Mouse (Mus musculus): ENCODE results near the gene Zfp346. TPM values are rescaled to one million over a fixed set of nuclear protein-coding genes. Genes with fewer than 3 reads are reported as not detected.
A peak's percentile ranks its signal among the peaks of the same experiment; 100 is the strongest.

Zfp346 gene
- polyA plus RNA-seq, 1 experiment from 2014 or later = 22.7 TPM

DNA sequence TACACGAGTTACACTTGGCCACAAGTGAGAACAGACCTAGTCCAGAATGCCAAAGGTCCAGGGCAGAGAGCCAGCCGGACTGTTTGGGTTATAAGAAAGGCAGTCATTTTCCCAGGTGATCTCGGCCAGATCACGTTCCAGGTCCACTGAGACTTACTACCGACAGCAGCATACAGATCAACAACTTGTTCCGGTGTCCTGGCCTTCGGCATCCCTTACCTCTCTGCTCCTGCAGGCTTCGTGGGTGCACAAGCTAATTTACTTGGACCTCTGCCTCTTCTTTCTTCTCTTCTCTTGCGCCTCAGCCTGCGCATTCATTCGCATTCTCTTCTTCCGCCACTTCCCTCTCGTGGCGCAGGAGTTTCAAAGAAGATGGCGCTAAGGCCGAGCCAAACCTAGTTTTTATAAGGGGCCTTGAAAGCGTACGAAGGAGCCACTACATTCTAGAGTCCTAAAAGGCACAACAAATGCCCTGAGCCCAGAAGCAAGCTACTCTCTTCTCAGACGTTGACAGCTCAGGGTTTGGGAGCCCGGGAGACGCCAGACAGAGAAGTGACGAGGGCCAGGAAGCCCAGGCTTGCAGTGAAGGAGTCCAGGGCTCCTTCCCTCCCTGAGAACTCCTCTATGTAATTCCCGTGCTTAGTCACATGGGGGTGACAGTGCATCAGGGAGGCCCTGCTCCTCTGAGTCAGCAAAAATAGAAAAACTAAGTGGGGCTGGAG is 77.2 kb downstream of the Zfp346 start:
- 2% methylated on average over 23 of the region's 23 CpGs for WGBS
- Histone ChIP-seq H3K27me3 (ENCODE audit: insufficient read depth, low read length) (no peaks in the 10 kb centered on the region), H3K4me2 (replicated peaks; ENCODE audit: low read depth, low read length) (peak overlapping the region; percentile 70), H3K9me3 (ENCODE audit: low read length) (no peaks in the 10 kb centered on the region), H3K4me1 (ENCODE audit: insufficient read depth, low read length) (peaks cover 6% of the 10 kb centered on the region), H3K4me3 (ENCODE audit: low read length) (peak overlapping the region; percentile 50), H3K36me3 (ENCODE audit: insufficient read depth, low read length) (no peaks in the 10 kb centered on the region), H3K9ac (replicated peaks; ENCODE audit: low read length) (peak overlapping the region; percentile 78), H3K27ac (ENCODE audit: low read length) (peak overlapping the region; percentile 94)
- ATAC-seq (ENCODE audit: low FRiP score, low TSS enrichment) = peak; percentile 91

DNA sequence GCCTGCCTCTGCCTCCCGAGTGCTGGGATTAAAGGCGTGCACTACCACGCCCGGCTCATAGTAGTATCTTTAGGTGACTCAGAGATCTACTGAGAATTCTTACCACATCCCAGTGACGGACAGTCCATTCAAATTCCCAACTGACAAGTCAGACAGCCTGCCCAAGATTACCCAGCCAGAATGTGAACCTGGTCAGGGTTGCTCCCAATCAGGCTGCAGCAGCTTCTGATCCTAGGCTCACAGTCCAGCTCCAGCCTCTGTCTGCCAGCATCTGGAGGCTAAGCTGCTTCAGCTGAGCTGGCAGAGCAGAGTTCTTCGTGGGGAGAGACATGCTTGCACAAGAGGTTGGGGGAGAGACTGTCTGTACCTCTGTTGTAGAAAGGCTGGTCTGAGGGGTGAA is 78.3 kb downstream of the Zfp346 start:
- no peak for ATAC-seq (ENCODE audit: low FRiP score, low TSS enrichment)
- H3K4me1 ChIP-seq (ENCODE audit: insufficient read depth, low read length) = peaks cover 6% of the 10 kb centered on the region
- no peak overlapping the region for H3K9ac ChIP-seq (replicated peaks; ENCODE audit: low read length)
- H3K9me3 ChIP-seq (ENCODE audit: low read length) = no peaks in the 10 kb centered on the region
- 88% methylated on average over 6 of the region's 6 CpGs for WGBS
- H3K27me3 ChIP-seq (ENCODE audit: insufficient read depth, low read length) = no peaks in the 10 kb centered on the region
- no peak overlapping the region for H3K4me3 ChIP-seq (ENCODE audit: low read length)
- H3K4me2 ChIP-seq (replicated peaks; ENCODE audit: low read depth, low read length) = no peak overlapping the region
- no peak overlapping the region for H3K27ac ChIP-seq (ENCODE audit: low read length)
- H3K36me3 ChIP-seq (ENCODE audit: insufficient read depth, low read length) = no peaks in the 10 kb centered on the region

Other genes starting within 250 kb of the Zfp346 start
- gene Unc5a, start 155.9 kb upstream of the Zfp346 start, polyA plus RNA-seq (2015; fragmentation: Nextera tagmentation; extraction: Ambion mirVana) = 2.6 and 2.7 TPM in 2 replicates
- 1.0 and 1.1 TPM in 2 replicates for gene Hk3, start 83.9 kb upstream of the Zfp346 start, polyA plus RNA-seq (2015; fragmentation: Nextera tagmentation; extraction: Ambion mirVana)
- 24.9 and 27.4 TPM in 2 replicates for gene Uimc1, start 5.0 kb upstream of the Zfp346 start, polyA plus RNA-seq (2015; fragmentation: Nextera tagmentation; extraction: Ambion mirVana)
- gene Gm17617, start 28.2 kb downstream of the Zfp346 start, polyA plus RNA-seq (2015; fragmentation: Nextera tagmentation; extraction: Ambion mirVana) = not detected in 2 replicates
- gene Fgfr4, start 47.3 kb downstream of the Zfp346 start, polyA plus RNA-seq (2015; fragmentation: Nextera tagmentation; extraction: Ambion mirVana) = 21.8 and 23.0 TPM in 2 replicates
- gene Nsd1, start 104.5 kb downstream of the Zfp346 start, polyA plus RNA-seq (2015; fragmentation: Nextera tagmentation; extraction: Ambion mirVana) = 49.6 and 58.6 TPM in 2 replicates
- gene Prelid1, start 215.2 kb downstream of the Zfp346 start, polyA plus RNA-seq (2015; fragmentation: Nextera tagmentation; extraction: Ambion mirVana) = 511 and 518 TPM in 2 replicates
- gene Rab24, start 216.6 kb downstream of the Zfp346 start, polyA plus RNA-seq (2015; fragmentation: Nextera tagmentation; extraction: Ambion mirVana) = 91.5 and 95.5 TPM in 2 replicates
- gene Mxd3, start 224.5 kb downstream of the Zfp346 start, polyA plus RNA-seq (2015; fragmentation: Nextera tagmentation; extraction: Ambion mirVana) = 33.5 and 37.6 TPM in 2 replicates

Data from kidney, embryonic 16.5 days (tissue).